Mouse (Mus musculus): Measurements from ENCODE around the gene Cct3. TPM values are rescaled to one million over a fixed set of nuclear protein-coding genes. Genes with fewer than 3 reads are reported as not detected.
"Not testable (repeated sequence)": the region's sequence is repeated elsewhere in the genome, so short reads cannot be mapped to it uniquely, and the experiment has no call there.

The Cct3 gene
- 243 and 252 TPM in 2 replicates for polyA plus RNA-seq (2015; fragmentation: Nextera tagmentation; extraction: Ambion mirVana)

DNA sequence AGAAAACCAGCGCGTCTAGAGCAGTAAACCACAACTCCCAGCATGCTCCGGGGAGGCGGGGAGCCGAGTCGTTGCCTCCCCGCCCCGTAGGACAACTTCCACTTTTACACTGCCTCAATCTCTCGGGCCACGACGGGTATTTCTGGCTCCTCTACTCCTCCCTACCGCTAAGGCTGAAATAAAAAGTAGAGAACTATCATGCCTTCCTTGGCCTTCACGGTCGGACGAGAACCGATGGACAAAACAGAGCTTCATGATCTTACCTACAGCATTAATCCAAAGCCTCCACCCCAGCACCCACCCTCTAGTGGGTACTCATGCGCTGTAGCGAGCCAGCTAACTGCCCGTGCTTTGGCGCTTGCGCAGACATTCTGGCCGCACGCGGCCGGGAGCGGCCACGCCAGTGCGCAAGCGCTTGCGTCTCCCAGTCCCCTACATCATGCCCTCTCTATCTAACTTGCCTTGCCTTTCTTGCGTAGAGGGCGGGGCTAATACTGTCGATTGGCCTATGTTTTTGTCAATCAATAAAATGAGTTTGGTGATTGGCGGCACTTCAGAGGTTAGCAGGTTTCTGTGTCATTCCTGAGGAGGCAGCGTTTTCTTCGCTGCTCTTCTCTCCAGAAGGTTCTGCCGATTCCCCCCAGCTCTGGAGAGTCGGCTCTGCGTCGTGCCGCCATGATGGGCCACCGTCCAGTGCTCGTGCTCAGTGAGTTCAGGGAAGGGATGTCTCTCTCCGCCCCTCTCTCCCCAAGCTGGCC is at the start of gene Cct3, which contains the start of gene Tsacc:
Cct3 (plus strand) TSS at position 556 of the 758 bp plus-strand sequence.
Tsacc (minus strand) TSS at position 439 of the 758 bp plus-strand sequence.
- Histone ChIP-seq H3K9ac (peak within 1 kb of the TSS; percentile 81), H3K4me1 (replicated peaks) (peaks cover 28% of the 10 kb centered on the region), H3K27me3 (no peaks in the 10 kb centered on the region), H3K9me3 (replicated peaks) (no peaks in the 10 kb centered on the region), H3K4me3 (replicated peaks) (peak within 1 kb of the TSS; percentile 81), H3K36me3 (replicated peaks) (peaks cover 27% of the 10 kb centered on the region), H3K27ac (replicated peaks) (peak within 1 kb of the TSS; percentile 96), H3K4me2 (peak within 1 kb of the TSS; percentile 82)
- ATAC-seq (ENCODE audit: insufficient read depth): peak; percentile 98
- under 1% methylated on average over 44 of the region's 44 CpGs for WGBS (ENCODE audit: insufficient replicate concordance)

DNA sequence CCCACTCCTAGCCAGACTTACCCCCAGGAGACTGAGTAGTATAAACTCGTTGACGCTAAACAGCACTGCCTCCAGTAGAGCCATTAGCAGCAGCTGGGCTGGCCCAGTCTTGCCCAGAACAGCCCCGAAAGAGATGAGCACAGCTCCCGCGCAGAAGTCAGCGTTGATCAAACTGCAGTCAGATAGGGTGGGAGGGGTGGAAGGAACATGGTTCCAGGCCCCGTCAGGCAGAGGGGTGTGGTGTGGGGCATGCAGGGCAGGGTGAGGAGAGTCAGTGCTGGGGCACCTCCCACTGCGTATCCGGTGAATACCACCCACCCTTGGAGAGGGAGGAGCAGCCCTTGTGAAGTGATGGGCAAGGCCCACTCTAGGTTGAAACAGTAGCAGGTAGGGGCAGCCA is 49.2 kb upstream of the Cct3 start:
- H3K27ac ChIP-seq (replicated peaks): no peak overlapping the region
- no peaks in the 10 kb centered on the region for H3K36me3 ChIP-seq (replicated peaks)
- no peak for ATAC-seq (ENCODE audit: insufficient read depth)
- peaks cover 2% of the 10 kb centered on the region; the same call in 1 of the 2 replicates for H3K4me1 ChIP-seq (replicated peaks)
- no peak overlapping the region for H3K4me2 ChIP-seq
- no peak overlapping the region for H3K4me3 ChIP-seq (replicated peaks)
- 52% methylated on average over 9 of the region's 9 CpGs for WGBS (ENCODE audit: insufficient replicate concordance)
- H3K27me3 ChIP-seq: peaks cover 40% of the 10 kb centered on the region
- H3K9me3 ChIP-seq (replicated peaks): no peaks in the 10 kb centered on the region
- no peak overlapping the region for H3K9ac ChIP-seq

DNA sequence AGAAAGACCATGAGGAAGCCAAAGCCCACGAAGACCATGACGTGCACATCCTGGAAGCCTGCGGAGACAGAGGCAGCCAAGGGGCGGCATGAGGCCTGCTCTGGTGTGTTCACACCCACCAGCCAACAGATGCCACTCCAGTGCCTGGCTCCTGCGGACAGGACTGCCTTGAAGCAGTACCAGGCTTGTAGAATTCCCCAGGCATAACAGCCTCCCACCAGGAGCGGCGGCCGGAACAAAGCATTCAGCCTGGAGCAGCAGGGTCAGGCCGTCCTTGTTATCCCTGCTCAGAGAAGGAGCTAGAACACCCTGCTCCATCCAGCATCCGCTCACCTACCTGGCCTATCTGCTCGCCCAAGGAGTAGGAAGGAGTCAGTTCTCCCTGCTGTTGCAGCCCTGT is 48.5 kb upstream of the Cct3 start:
- H3K27ac ChIP-seq (replicated peaks): no peak overlapping the region
- peaks cover 7% of the 10 kb centered on the region; the same call in 1 of the 2 replicates for H3K4me1 ChIP-seq (replicated peaks)
- no peaks in the 10 kb centered on the region for H3K36me3 ChIP-seq (replicated peaks)
- no peak overlapping the region for H3K4me3 ChIP-seq (replicated peaks)
- no peak for ATAC-seq (ENCODE audit: insufficient read depth)
- H3K27me3 ChIP-seq: peaks cover 40% of the 10 kb centered on the region
- H3K9me3 ChIP-seq (replicated peaks): no peaks in the 10 kb centered on the region
- 66% methylated on average over 11 of the region's 11 CpGs for WGBS (ENCODE audit: insufficient replicate concordance)
- H3K4me2 ChIP-seq: no peak overlapping the region
- H3K9ac ChIP-seq: no peak overlapping the region

DNA sequence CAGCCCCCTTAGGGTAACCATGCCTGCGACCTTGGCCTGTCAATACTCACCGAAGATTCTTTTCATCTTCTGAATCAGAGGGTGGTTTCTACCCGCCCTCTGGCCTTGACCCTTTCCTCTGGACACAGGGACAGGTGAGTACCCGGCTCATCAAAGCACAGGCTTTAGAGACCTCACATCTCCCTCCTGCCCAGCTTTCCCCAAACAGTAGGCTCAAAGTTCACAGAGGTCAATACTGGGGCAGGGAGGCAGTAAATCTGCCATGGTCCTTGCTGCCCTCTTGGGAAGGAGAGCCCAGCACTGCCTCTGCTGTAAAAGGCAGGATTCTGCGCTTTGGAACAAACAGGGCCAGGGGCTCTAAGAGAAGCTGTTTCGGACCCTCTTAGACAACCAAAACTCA is 44.2 kb upstream of the Cct3 start:
- Histone ChIP-seq H3K4me2 (no peak overlapping the region), H3K4me3 (replicated peaks) (no peak overlapping the region), H3K4me1 (replicated peaks) (peaks cover 23% of the 10 kb centered on the region), H3K36me3 (replicated peaks) (no peaks in the 10 kb centered on the region), H3K27me3 (peaks cover 55% of the 10 kb centered on the region), H3K9ac (no peak overlapping the region), H3K27ac (replicated peaks) (no peak overlapping the region), H3K9me3 (replicated peaks) (no peaks in the 10 kb centered on the region)
- WGBS (ENCODE audit: insufficient replicate concordance): 53% methylated on average over 6 of the region's 6 CpGs
- no peak for ATAC-seq (ENCODE audit: insufficient read depth)

DNA sequence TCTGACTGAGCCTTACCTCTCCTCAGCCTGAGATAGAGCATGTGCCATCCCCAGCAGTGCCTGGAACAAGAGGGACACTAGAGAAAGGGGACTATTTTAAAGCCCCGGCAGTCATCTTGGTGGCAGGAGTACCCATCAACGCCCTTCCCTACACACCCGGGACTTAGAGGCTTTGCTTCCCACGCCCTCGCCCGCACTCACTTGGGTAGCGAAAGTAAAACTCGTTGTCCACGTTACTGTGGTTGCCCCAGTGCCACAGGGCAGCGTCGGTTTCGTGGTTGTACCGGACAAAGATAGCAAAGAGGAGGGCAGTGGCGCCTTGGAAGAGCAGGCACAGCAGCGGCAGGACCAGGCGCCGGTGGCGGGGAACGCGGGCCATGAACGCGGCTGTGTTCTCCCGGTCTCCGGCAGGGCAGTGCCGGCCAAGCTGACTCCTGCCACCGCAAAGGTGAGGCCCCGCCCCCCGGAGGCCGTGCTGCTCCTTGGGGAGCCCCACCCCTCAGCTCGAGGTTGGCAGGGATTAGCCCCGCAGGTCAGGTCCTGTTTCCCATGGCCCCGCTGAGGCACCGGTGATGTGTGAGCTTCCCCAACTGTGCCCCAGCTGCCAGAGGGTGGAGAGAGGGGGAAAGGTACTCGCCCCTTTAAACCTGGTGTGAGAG is 42.5 kb upstream of the Cct3 start, which contains the start of gene Rhbg:
Rhbg (minus strand) TSS at position 442 of the 659 bp plus-strand sequence.
- peaks cover 55% of the 10 kb centered on the region for H3K27me3 ChIP-seq
- H3K27ac ChIP-seq (replicated peaks): no peak within 1 kb of the TSS
- peak within 1 kb of the TSS; percentile 32; the same call in 1 of the 2 replicates for H3K9ac ChIP-seq
- H3K4me1 ChIP-seq (replicated peaks): peaks cover 23% of the 10 kb centered on the region
- peak within 1 kb of the TSS; percentile 67 for H3K4me2 ChIP-seq
- no peaks in the 10 kb centered on the region for H3K9me3 ChIP-seq (replicated peaks)
- no peak; the same call in 1 of the 2 replicates for ATAC-seq (ENCODE audit: insufficient read depth)
- H3K36me3 ChIP-seq (replicated peaks): no peaks in the 10 kb centered on the region
- WGBS (ENCODE audit: insufficient replicate concordance): 2% methylated on average over 33 of the region's 34 CpGs
- H3K4me3 ChIP-seq (replicated peaks): peak within 1 kb of the TSS; percentile 52

DNA sequence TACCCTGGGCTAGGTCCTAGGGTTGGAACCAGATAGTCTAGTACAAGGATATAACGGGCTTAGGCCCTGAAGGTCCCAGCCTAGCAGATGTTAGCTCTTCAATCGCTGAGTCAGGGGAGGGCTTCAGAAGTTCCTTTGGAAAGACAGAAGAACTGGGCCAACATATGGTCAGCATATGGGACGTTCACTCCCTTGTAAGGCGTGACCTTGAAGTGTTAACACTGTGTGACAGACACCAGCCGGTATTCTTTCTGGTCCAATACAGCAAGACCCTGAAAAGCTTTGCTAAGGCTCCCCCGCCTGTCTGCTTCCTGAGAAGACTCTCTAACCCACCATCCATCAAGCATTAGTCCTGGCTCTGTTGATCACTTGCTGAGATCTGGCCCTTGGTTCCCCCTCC is 41.0 kb upstream of the Cct3 start:
- Histone ChIP-seq H3K4me2 (no peak overlapping the region), H3K36me3 (replicated peaks) (no peaks in the 10 kb centered on the region), H3K27ac (replicated peaks) (no peak overlapping the region), H3K4me3 (replicated peaks) (no peak overlapping the region), H3K27me3 (peaks cover 55% of the 10 kb centered on the region), H3K9me3 (replicated peaks) (no peaks in the 10 kb centered on the region), H3K4me1 (replicated peaks) (peaks cover 23% of the 10 kb centered on the region), H3K9ac (no peak overlapping the region; the same call in 1 of the 2 replicates)
- 49% methylated on average over 6 of the region's 6 CpGs for WGBS (ENCODE audit: insufficient replicate concordance)
- no peak for ATAC-seq (ENCODE audit: insufficient read depth)

DNA sequence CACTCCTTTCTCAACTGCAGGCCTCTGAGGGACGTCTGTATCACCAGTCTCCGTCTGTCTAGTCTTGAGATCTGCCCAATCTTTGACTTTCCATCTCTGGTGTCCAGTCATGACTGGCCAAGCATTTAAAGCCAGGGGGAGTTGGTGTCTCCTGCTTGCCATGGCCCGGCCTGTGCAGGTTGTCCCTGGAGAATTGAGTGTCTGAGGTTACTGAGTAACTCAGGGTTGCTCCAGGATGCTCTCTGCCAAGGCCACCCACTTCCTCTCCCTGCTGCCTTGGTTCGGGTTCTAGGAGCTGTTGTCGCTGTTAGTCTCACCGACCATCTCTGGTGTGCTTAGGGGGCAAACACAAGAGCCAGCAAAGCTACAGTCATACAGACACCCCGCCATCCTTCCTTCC is 40.5 kb upstream of the Cct3 start:
- Histone ChIP-seq H3K27ac (replicated peaks) (no peak overlapping the region), H3K9ac (no peak overlapping the region), H3K36me3 (replicated peaks) (no peaks in the 10 kb centered on the region), H3K27me3 (peaks cover 55% of the 10 kb centered on the region), H3K4me2 (no peak overlapping the region), H3K4me1 (replicated peaks) (peaks cover 23% of the 10 kb centered on the region), H3K9me3 (replicated peaks) (no peaks in the 10 kb centered on the region), H3K4me3 (replicated peaks) (no peak overlapping the region)
- ATAC-seq (ENCODE audit: insufficient read depth): no peak
- WGBS (ENCODE audit: insufficient replicate concordance): 30% methylated on average over 7 of the region's 7 CpGs

DNA sequence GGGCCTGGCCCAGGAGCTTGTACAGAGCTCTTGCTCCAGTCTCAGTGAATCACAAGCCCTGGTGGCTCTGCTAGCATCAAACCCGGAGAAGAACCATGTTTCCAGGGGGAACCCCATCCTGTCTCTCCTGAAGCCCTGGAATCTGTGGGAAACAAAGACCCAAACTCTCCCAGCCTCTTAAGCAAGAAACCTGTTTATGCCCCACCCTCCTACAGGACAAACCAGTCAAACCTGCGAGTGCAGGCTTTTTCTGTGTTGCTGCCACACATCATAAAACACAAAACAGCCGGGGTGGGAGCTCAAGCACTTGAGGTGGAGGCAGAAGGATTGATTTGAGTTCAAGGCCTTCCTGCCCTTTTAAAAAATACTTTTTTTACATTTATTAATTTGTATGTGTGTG is 34.6 kb upstream of the Cct3 start:
- no peak overlapping the region for H3K4me3 ChIP-seq (replicated peaks)
- H3K9me3 ChIP-seq (replicated peaks): no peaks in the 10 kb centered on the region
- no peaks in the 10 kb centered on the region for H3K36me3 ChIP-seq (replicated peaks)
- H3K9ac ChIP-seq: no peak overlapping the region
- H3K4me2 ChIP-seq: no peak overlapping the region
- H3K27ac ChIP-seq (replicated peaks): no peak overlapping the region
- H3K27me3 ChIP-seq: peaks cover 8% of the 10 kb centered on the region; the same call in 1 of the 2 replicates
- H3K4me1 ChIP-seq (replicated peaks): no peaks in the 10 kb centered on the region
- ATAC-seq (ENCODE audit: insufficient read depth): no peak
- WGBS (ENCODE audit: insufficient replicate concordance): 55% methylated on average over 3 of the region's 3 CpGs

DNA sequence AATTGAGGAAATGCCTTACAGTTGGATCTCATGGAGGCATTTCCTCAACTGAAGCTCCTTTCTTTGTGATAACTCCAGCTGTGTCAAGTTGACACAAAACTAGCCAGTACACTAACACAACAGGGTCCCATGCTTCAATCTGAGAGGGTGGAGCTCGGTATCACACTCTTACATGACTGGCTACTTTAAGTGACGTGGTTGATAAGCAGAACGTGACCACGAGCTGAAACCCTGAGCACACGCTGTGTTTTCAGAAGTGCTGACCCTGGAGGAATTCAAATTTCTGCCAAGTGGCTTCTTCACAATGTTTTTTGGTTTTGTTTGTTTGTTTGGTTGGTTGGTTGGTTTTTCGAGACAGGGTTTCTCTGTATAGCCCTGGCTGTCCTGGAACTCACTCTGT is 28.9 kb upstream of the Cct3 start:
- H3K4me1 ChIP-seq (replicated peaks); H3K4me2 ChIP-seq; H3K4me3 ChIP-seq (replicated peaks); H3K9me3 ChIP-seq (replicated peaks); H3K27me3 ChIP-seq; H3K36me3 ChIP-seq (replicated peaks); ATAC-seq (ENCODE audit: insufficient read depth); H3K27ac ChIP-seq (replicated peaks); H3K9ac ChIP-seq: not testable (repeated sequence)
- WGBS (ENCODE audit: insufficient replicate concordance): 26% methylated on average over 6 of the region's 6 CpGs

DNA sequence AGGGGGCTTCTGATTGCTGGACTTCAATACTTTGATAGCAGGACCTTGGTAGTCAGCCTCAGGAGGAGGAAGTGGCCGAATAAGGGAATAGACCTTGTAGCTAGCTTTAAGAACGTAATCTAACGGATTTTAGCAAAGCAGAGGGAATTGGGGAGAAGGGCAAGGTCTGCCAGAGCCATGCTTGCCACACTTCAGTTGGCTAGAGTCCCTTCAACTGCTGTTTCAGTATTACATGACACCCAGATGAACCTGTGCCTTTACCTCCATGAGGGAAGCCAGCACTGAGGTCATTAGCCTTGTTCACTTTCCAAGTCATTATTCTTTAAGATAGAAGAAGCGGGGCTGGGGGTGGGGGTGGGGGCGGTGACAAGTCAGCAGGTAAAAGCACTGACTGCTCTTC is 27.9 kb upstream of the Cct3 start:
- no peak for ATAC-seq (ENCODE audit: insufficient read depth)
- Histone ChIP-seq H3K27ac (replicated peaks) (no peak overlapping the region), H3K9me3 (replicated peaks) (no peaks in the 10 kb centered on the region), H3K4me3 (replicated peaks) (no peak overlapping the region), H3K9ac (no peak overlapping the region), H3K36me3 (replicated peaks) (no peaks in the 10 kb centered on the region), H3K27me3 (no peaks in the 10 kb centered on the region), H3K4me1 (replicated peaks) (no peaks in the 10 kb centered on the region), H3K4me2 (no peak overlapping the region)
- WGBS (ENCODE audit: insufficient replicate concordance): 73% methylated on average over 5 of the region's 5 CpGs

DNA sequence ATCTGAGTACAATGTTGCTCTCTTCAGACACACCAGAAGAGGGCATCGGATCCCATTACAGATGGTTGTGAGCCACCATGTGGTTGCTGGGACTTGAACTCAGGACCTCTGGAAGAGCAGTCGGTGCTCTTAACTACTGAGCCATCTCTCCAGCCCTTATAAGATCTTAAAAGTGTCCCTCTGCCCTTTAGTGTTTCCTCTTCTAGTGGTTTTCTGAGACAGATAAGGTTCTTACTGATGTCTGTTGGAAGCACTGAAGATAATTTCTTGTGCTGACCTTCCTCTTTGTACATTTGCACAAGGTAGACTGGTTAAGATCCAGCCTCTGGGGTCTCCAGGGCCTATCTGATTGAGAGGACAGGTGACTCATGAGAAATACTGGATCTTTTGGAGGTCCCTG is 25.6 kb upstream of the Cct3 start:
- H3K9me3 ChIP-seq (replicated peaks); H3K4me2 ChIP-seq; H3K27ac ChIP-seq (replicated peaks); H3K27me3 ChIP-seq; H3K36me3 ChIP-seq (replicated peaks); H3K9ac ChIP-seq; ATAC-seq (ENCODE audit: insufficient read depth); H3K4me1 ChIP-seq (replicated peaks); H3K4me3 ChIP-seq (replicated peaks): not testable (repeated sequence)
- 46% methylated on average over 2 of the region's 2 CpGs for WGBS (ENCODE audit: insufficient replicate concordance)

Measured in liver, embryonic 15.5 days (tissue).